ENCODE assay signal across 8 mouse cellular contexts in genomic region chr7:39655709-39656397, GRCm38 (mm10).
DNase-seq lines count a peak whose midpoint lies in the region; ATAC-seq and TF ChIP-seq lines count a peak whose summit lies in the region.

No protein-coding gene starts in this region.

- WGBS in cerebellum, adult 2 months = 34% methylated on average over 13 of the region's 13 CpGs
- 33% methylated on average over 13 of the region's 13 CpGs for WGBS in limb, embryonic 12.5 days

- H3K36me3 ChIP-seq in limb, embryonic 12.5 days = no peaks in the 10 kb centered on the region

- H3K4me1 ChIP-seq in cerebellum, adult 2 months (ENCODE audit: control insufficient read depth, insufficient read depth, low read length) = no peaks in the 10 kb centered on the region; the same call in 1 of the 2 replicates
- 0 out of 2 replicates have a peak, but pooled peaks cover 3% of the 10 kb centered on the region for H3K4me1 ChIP-seq in limb, embryonic 12.5 days (replicated peaks)

- TF ChIP-seq CTCF in cerebellum, adult 2 months (IDR thresholded peaks at IDR 0.05; ENCODE audit: borderline replicate concordance, insufficient read depth, low read depth, low read length) = no peak

- no peak for ATAC-seq in limb, embryonic 12.5 days (ENCODE audit: insufficient number of reproducible peaks, insufficient read depth, low FRiP score, low TSS enrichment, low read depth)
- 0 out of 2 replicates have a peak, but pooled peaks have one; percentile 24 for ATAC-seq in neutrophil, adult 5-6 weeks (ENCODE audit: extremely low read depth, insufficient number of reproducible peaks, low FRiP score, poor library complexity, severe bottlenecking)

- peak overlapping the region; percentile 48 for H3K27ac ChIP-seq in cerebellum, adult 2 months (ENCODE audit: insufficient read depth, low read length)
- H3K27ac ChIP-seq in limb, embryonic 12.5 days = peak overlapping the region; percentile 78; the same call in 1 of the 2 replicates

- H3K9me3 ChIP-seq in limb, embryonic 12.5 days = no peaks in the 10 kb centered on the region

- DNase-seq in cerebellum, adult 2 months = peak; percentile 3 to 9
- no peak for DNase-seq in cerebellum, postnatal 4 days (ENCODE audit: low spot score in 2 of 2)
- DNase-seq in thymus, postnatal 4 days = peak; percentile 8
- DNase-seq in thymus, postnatal 25 days = no peak
- no peak for DNase-seq in layer of hippocampus, adult 11-12 months (ENCODE audit: low spot score)
- DNase-seq in testis, postnatal 10 days (ENCODE audit: low spot score) = no peak

- H3K9ac ChIP-seq in limb, embryonic 12.5 days (replicated peaks) = peak overlapping the region; percentile 69

- peak overlapping the region; percentile 70 for H3K4me3 ChIP-seq in cerebellum, adult 2 months (replicated peaks; ENCODE audit: insufficient read depth, low read depth, low read length)
- peak overlapping the region; percentile 48 for H3K4me3 ChIP-seq in limb, embryonic 12.5 days (replicated peaks)

- TF ChIP-seq POLR2A in cerebellum, adult 2 months (IDR thresholded peaks at IDR 0.05; ENCODE audit: borderline replicate concordance, insufficient read depth, low read length) = no peak; the same call in 1 of the 2 replicates

- H3K27me3 ChIP-seq in cerebellum, adult 2 months (ENCODE audit: control insufficient read depth, insufficient read depth, low read length) = no peaks in the 10 kb centered on the region
- H3K27me3 ChIP-seq in limb, embryonic 12.5 days = no peaks in the 10 kb centered on the region

- H3K4me2 ChIP-seq in limb, embryonic 12.5 days = peak overlapping the region; percentile 64

Comparison
In these comparisons a context has a peak if more than half of its experiments do, and no peak if none do; other contexts are left out.
1. DNase-seq: peak in cerebellum, adult 2 months (2 of 2) and thymus, postnatal 4 days (single experiment); none in cerebellum, postnatal 4 days (0 of 2), thymus, postnatal 25 days (single experiment), layer of hippocampus, adult 11-12 months (single experiment) and testis, postnatal 10 days (single experiment).